Mouse (Mus musculus) forebrain, embryonic 12.5 days (tissue): ENCODE results near the gene Eif2ak2. TPM values are rescaled to one million over a fixed set of nuclear protein-coding genes. Genes with fewer than 3 reads are reported as not detected.

Source experiments
- ATAC-seq: fragments of 200-750 bp; cut with Nextera tagmentation; 2 replicates; pipeline ENCODE4 v1.8.0; 2017; ENCODE audit warnings: moderate TSS enrichment; ENCODE audit not compliant: low FRiP score
- H3K27ac ChIP-seq: fragments of 300-500 bp; sonication (generic); 2 replicates; pipeline ENCODE4 v1.5.1; 2016; ENCODE audit warnings: mild to moderate bottlenecking
- H3K27me3 ChIP-seq: fragments of 300-500 bp; sonication (generic); 2 replicates; pipeline ENCODE4 v1.6.1; 2016; ENCODE audit warnings: mild to moderate bottlenecking
- H3K36me3 ChIP-seq: fragments of 300-500 bp; sonication (generic); replicated peaks from 2 replicates; pipeline ENCODE4 v1.6.1; 2016; ENCODE audit warnings: mild to moderate bottlenecking
- H3K4me1 ChIP-seq: fragments of 300-500 bp; sonication (generic); 2 replicates; pipeline ENCODE4 v1.6.1; 2016
- H3K4me2 ChIP-seq: fragments of 300-500 bp; sonication (generic); 2 replicates; pipeline ENCODE4 v1.6.1; 2016; ENCODE audit warnings: mild to moderate bottlenecking, moderate library complexity
- H3K4me3 ChIP-seq: fragments of 300-500 bp; sonication (generic); replicated peaks from 2 replicates; pipeline ENCODE4 v1.5.1; 2016; ENCODE audit warnings: mild to moderate bottlenecking
- H3K9ac ChIP-seq: fragments of 300-500 bp; sonication (generic); 2 replicates; pipeline ENCODE4 v1.6.1; 2016; ENCODE audit warnings: mild to moderate bottlenecking
- H3K9me3 ChIP-seq: fragments of 300-500 bp; sonication (generic); 2 replicates; pipeline ENCODE4 v1.6.1; 2016
- WGBS: fragments of 180-500 bp; shearing (Covaris S2); methylation state at CpG from one replicate; pipeline ENCODE4 v1.1.7; 2016; 5-methylcytosine and 5-hydroxymethylcytosine counted together
- polyA plus RNA-seq: library from polyadenylated mRNA; unstranded; fragments of >200 nt; fragmentation: Nextera tagmentation; extraction: Ambion mirVana; gene quantifications from 2 replicates; pipeline ENCODE4 v1.2.1, GENCODE M21; 2016

The Eif2ak2 gene
- polyA plus RNA-seq, 1 experiment from 2014 or later, result 7.4 TPM

GRCm38 (mm10) chr17:78891020-78891419, 8.6 kb upstream of the Eif2ak2 start:
- WGBS, result 86% methylated on average over 9 of the region's 9 CpGs

DNA sequence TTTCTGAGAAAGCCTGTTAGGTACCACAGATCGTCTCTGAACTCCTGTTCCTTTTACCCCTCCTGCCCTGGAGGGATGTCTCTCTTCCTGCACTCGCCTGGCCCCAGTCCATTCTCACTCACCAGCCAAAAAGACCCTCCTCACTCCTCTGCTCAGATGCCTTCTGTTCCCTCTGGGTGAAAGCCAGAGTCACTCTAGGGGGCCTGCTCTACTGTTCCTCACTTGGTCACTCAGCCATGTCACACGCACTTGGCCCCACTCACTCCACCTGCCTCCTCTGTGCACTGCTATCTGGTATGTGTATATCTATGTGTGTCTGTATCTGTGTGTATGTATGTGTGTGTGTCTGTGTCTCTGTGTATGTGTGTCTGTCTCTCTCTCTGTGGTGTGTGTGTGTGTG, 6.8 kb upstream of the Eif2ak2 start:
- ATAC-seq, result no peak
- Histone ChIP-seq H3K36me3 (no peaks in the 10 kb centered on the region), H3K4me1 (no peaks in the 10 kb centered on the region), H3K27ac (no peak overlapping the region), H3K9ac (no peak overlapping the region), H3K4me2 (no peak overlapping the region), H3K4me3 (no peak overlapping the region), H3K9me3 (no peaks in the 10 kb centered on the region), H3K27me3 (no peaks in the 10 kb centered on the region)
- 52% methylated on average over 3 of the region's 3 CpGs for WGBS

More at GRCm38 (mm10) chr17:78891020-78891419, 8.6 kb upstream of the Eif2ak2 start:
- Histone ChIP-seq H3K27me3 (no peaks in the 10 kb centered on the region), H3K9me3 (no peaks in the 10 kb centered on the region), H3K4me3 (no peak overlapping the region), H3K4me1 (no peaks in the 10 kb centered on the region), H3K27ac (no peak overlapping the region), H3K4me2 (no peak overlapping the region), H3K36me3 (no peaks in the 10 kb centered on the region), H3K9ac (no peak overlapping the region)
- no peak for ATAC-seq

GRCm38 (mm10) chr17:78888554-78888953, 6.2 kb upstream of the Eif2ak2 start:
- no peaks in the 10 kb centered on the region for H3K4me1 ChIP-seq
- no peak overlapping the region for H3K9ac ChIP-seq
- no peaks in the 10 kb centered on the region for H3K36me3 ChIP-seq
- no peak overlapping the region for H3K27ac ChIP-seq
- no peak overlapping the region for H3K4me2 ChIP-seq
- no peak overlapping the region for H3K4me3 ChIP-seq
- H3K27me3 ChIP-seq, result no peaks in the 10 kb centered on the region
- WGBS, result 80% methylated on average over 4 of the region's 4 CpGs
- no peaks in the 10 kb centered on the region for H3K9me3 ChIP-seq
- no peak for ATAC-seq

DNA sequence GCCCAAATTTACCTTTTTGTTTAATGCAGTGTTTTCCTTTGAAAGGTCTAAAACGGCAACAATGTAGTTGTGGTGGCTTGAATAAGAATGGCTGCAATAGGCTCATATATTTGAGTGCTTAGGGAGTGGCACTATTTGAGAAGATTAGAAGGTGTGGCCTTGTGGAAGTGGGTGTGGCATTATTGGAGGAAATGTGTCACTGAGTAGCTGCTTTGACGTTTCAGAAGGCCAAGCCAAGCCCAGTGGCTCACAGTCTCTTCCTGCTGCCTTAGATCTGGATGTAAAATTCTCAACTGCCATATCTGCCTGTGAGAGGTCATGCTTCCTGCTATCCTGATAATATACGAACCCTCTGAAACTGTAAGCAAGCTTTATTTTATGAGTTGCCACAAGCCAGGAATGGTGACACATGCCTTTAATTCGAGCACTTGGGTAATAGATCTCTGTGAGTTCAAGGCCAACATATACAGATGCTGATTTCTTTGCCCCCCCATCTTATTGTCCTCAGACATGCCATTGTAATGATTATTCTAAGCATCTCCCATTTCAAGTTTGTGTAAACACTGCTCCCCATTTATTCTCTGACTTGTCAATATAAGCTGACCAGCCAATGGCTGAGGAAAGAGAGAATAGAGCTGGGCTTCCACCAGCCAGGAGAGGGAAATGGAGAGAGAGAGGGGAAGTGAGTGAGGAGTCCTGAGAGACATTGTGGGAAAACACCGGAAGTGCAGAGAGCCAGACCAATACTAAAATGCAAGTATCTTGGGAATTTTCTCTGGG, 3.1 kb upstream of the Eif2ak2 start:
- H3K36me3 ChIP-seq, result no peaks in the 10 kb centered on the region
- H3K27me3 ChIP-seq, result no peaks in the 10 kb centered on the region
- H3K27ac ChIP-seq, result no peak overlapping the region
- no peak overlapping the region for H3K9ac ChIP-seq
- ATAC-seq, result no peak
- no peaks in the 10 kb centered on the region for H3K9me3 ChIP-seq
- peaks cover 16% of the 10 kb centered on the region for H3K4me1 ChIP-seq
- H3K4me3 ChIP-seq, result no peak overlapping the region
- 86% methylated on average over 5 of the region's 5 CpGs for whole genome bisulfite sequencing
- no peak overlapping the region for H3K4me2 ChIP-seq

GRCm38 (mm10) chr17:78883291-78883690, 918 bp upstream of the Eif2ak2 start:
- H3K4me1 ChIP-seq, result peaks cover 16% of the 10 kb centered on the region
- H3K9ac ChIP-seq, result no peak overlapping the region
- ATAC-seq, result no peak
- H3K4me2 ChIP-seq, result no peak overlapping the region
- H3K27ac ChIP-seq, result no peak overlapping the region
- no peaks in the 10 kb centered on the region for H3K27me3 ChIP-seq
- no peak overlapping the region for H3K4me3 ChIP-seq
- H3K36me3 ChIP-seq, result no peaks in the 10 kb centered on the region
- WGBS, result 93% methylated on average over 4 of the region's 4 CpGs
- no peaks in the 10 kb centered on the region for H3K9me3 ChIP-seq

DNA sequence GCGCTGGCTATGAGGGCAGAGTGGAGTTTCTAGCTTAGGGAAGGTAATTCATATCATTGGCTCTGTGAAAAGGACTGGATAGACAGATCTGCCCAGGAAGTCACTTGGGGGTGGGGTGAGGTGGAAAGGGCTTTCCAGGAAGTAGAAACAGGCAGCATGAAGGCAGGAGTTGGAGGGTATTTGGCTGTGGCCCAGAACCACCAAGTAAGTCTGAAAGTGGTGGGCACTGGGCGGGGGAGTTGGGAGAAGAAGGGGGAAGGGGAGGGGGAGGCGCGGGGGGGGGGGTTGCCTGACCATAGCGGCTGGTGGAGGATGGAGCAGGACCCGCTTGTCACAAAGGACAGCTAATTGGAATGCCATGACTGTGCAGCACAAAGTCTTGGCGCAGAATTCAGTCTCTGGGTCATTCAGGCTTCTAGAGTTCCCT, 482 bp downstream of the Eif2ak2 start:
- peak overlapping the region; percentile 47 for H3K9ac ChIP-seq
- H3K4me1 ChIP-seq, result peaks cover 16% of the 10 kb centered on the region
- peak; percentile 73 for ATAC-seq
- no peaks in the 10 kb centered on the region for H3K27me3 ChIP-seq
- H3K9me3 ChIP-seq, result no peaks in the 10 kb centered on the region
- peak overlapping the region; percentile 64 for H3K4me2 ChIP-seq
- peak overlapping the region; percentile 45 for H3K4me3 ChIP-seq
- 12% methylated on average over 6 of the region's 7 CpGs for WGBS
- H3K27ac ChIP-seq, result 0 out of 2 replicates have a peak overlapping the region, but pooled peaks have one; percentile 0
- peaks cover 3% of the 10 kb centered on the region; the same call in 1 of the 2 replicates for H3K36me3 ChIP-seq

GRCm38 (mm10) chr17:78873886-78874285, 8.5 kb downstream of the Eif2ak2 start:
- Histone ChIP-seq H3K9ac (no peak overlapping the region), H3K4me1 (no peaks in the 10 kb centered on the region), H3K4me2 (no peak overlapping the region), H3K4me3 (no peak overlapping the region), H3K27ac (no peak overlapping the region), H3K9me3 (no peaks in the 10 kb centered on the region), H3K36me3 (peaks cover 6% of the 10 kb centered on the region; the same call in 1 of the 2 replicates), H3K27me3 (no peaks in the 10 kb centered on the region)
- no peak for ATAC-seq
- 90% methylated on average over 6 of the region's 6 CpGs for WGBS

DNA sequence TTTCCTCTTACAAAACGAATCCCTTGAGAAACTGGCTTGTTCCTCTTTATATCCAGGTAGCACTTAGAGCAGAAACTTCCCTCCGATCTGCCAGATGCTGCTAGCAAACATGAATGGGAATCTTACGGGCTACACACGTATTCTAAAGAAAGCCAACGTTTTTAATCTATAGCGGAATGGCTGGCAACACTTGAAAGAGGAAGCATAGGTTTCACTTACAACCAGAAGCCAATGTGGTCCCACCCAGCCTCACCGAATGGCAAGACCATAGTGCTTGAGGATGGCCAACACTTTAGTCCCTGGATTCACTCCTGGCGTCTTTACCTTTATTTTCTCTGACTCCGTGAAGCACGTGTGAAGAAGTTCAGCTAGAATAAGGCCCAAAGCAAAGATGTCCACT, 26.1 kb downstream of the Eif2ak2 start:
- no peak for ATAC-seq
- H3K9ac ChIP-seq, result no peak overlapping the region
- 90% methylated on average over 10 of the region's 10 CpGs for WGBS
- H3K9me3 ChIP-seq, result no peaks in the 10 kb centered on the region
- no peak overlapping the region for H3K4me3 ChIP-seq
- peaks cover 11% of the 10 kb centered on the region for H3K36me3 ChIP-seq
- H3K4me1 ChIP-seq, result no peaks in the 10 kb centered on the region
- H3K4me2 ChIP-seq, result no peak overlapping the region
- no peak overlapping the region for H3K27ac ChIP-seq
- H3K27me3 ChIP-seq, result no peaks in the 10 kb centered on the region

DNA sequence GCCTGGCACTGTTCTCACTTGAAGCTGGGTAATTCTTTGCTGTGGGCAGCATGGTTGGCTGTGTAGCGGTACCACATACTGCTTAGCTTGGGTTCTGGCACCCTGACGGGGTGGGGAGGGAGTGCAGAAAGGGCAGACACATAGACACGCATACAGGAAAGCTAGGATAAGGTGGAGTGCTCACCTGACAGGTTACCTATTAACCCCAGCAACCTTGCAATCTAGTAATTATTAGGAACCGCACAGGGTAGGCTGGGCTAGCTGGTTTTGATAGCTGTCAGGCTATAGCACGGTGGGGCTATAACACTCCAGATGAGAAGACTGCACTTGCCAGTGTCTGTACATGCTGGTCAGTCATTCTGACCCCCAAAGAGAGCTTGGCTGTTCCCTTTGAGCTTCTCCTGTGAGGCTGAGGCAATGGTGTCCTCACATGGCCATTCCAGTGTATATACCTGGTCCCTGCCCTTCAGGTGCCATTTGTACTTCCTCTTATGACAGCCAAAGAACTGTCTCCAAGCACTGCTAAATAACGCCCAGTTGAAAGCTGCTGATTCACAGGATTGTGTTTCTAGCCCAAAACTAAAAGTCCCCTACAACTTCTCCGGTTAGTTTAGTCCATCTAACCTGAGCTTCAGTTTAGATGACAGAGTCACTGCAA, 40.0 kb downstream of the Eif2ak2 start:
- Histone ChIP-seq H3K36me3 (peaks cover 77% of the 10 kb centered on the region), H3K4me2 (no peak overlapping the region), H3K9ac (no peak overlapping the region), H3K27ac (no peak overlapping the region), H3K4me3 (no peak overlapping the region), H3K27me3 (no peaks in the 10 kb centered on the region), H3K9me3 (no peaks in the 10 kb centered on the region), H3K4me1 (no peaks in the 10 kb centered on the region)
- no peak for ATAC-seq
- 91% methylated on average over 7 of the region's 7 CpGs for WGBS

DNA sequence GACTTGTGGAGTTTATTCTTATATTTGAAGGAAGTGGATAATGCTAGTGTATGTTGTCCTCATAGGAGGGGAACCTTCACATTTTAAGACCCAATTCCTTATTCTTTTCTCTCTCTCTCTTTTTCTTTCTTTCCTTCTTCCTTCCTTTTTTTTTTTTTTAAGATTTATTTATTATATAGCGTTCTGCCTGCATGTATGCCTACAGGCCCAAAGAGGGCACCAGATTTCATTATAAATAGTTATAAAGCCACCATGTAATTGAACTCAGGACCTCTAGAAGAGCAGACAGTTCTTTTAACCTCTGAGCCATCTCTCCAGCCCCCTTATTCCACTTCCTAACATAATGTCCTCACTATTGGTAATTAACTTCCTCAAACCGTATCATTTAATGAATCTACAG, 46.3 kb downstream of the Eif2ak2 start:
- Histone ChIP-seq H3K9me3 (no peaks in the 10 kb centered on the region), H3K4me2 (peak overlapping the region; percentile 78), H3K36me3 (peaks cover 23% of the 10 kb centered on the region), H3K27me3 (no peaks in the 10 kb centered on the region), H3K9ac (peak overlapping the region; percentile 54), H3K4me1 (peaks cover 9% of the 10 kb centered on the region), H3K4me3 (peak overlapping the region; percentile 83), H3K27ac (peak overlapping the region; percentile 91; the same call in 1 of the 2 replicates)
- WGBS, result 31% methylated on average over 2 of the region's 2 CpGs
- no peak for ATAC-seq

DNA sequence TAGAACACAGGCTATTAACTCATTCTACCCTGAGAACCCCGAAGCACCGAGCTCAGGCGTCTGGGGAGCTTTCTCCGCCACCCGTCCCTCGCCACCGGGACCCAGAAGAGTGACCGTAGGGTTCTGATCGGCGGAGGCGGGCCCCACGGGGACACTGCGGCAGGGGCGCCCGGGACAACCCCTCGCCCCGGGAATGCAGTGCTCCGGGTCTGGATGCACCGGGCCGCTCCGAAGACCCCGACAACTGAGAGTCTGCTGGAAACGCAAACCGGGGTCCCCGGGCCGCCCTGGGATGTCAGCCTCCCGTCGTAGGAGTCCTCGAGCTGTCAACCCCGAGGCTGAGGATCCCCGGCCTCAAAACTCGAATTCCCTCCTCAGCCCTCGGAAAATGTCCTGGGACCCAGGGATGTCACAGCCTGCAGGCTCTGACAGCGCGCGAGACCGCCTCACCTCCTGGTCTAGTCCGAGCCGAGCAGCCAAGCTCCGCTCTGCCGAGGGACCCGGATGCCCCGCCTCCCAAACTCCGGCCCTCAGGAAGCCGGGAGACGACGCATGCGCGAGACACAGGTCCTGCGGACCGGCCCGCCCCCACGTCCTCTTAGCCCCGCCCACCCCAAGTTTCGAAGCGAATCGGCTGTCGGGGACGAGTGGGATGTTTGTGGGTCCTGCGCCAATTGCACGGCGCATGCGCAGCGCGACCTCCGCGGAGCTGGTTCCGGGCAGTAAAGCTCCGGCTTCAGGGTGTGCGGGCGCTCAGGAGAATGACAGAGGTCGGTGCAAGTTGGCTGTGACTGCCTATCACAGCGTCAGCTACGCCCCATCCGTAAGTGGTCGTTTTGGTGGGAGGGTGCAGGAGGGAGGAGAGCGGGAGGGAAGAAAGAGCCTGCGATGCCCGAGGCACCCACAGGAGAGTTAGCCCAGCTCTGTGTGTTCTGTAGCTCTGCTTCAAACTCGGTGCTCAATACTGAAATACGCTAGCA, 47.2 kb downstream of the Eif2ak2 start, which contains the start of the genes Heatr5b and Gpatch11:
Gene Heatr5b (minus strand): TSS at position 509 of the 980 bp plus-strand sequence.
Gene Gpatch11 (plus strand): TSS at position 712 of the 980 bp plus-strand sequence.
- H3K9me3 ChIP-seq, result no peaks in the 10 kb centered on the region
- H3K4me1 ChIP-seq, result peaks cover 9% of the 10 kb centered on the region
- peak within 1 kb of the TSS; percentile 91 for H3K27ac ChIP-seq
- H3K27me3 ChIP-seq, result no peaks in the 10 kb centered on the region
- peak; percentile 99 for ATAC-seq
- peak within 1 kb of the TSS; percentile 87 for H3K9ac ChIP-seq
- H3K4me2 ChIP-seq, result peak within 1 kb of the TSS; percentile 78
- WGBS, result under 1% methylated on average over 81 of the region's 81 CpGs
- peaks cover 24% of the 10 kb centered on the region for H3K36me3 ChIP-seq
- peak within 1 kb of the TSS; percentile 83 for H3K4me3 ChIP-seq

DNA sequence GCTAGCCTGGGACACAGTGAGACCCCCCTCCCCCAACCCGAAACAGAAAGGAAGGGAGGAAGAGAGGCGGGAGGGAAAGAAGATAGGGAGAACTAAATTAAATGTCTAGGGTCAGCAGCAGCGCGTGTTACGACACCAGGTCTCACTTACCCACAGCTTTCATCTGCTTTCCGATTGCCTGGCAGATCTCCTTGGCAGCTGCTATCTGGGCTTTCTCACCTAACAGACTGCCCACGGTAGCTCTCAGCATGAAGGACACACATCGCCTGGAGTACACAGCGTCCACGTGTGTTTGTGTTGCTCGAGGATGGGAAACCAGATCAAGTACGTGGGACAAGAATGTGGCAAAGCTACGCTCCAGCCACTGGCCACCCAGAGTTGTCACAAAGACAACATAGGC, 58.0 kb downstream of the Eif2ak2 start:
- WGBS, result 92% methylated on average over 13 of the region's 13 CpGs
- no peak overlapping the region for H3K4me2 ChIP-seq
- H3K4me1 ChIP-seq, result no peaks in the 10 kb centered on the region
- no peak overlapping the region for H3K9ac ChIP-seq
- no peak for ATAC-seq
- no peaks in the 10 kb centered on the region for H3K27me3 ChIP-seq
- no peak overlapping the region for H3K4me3 ChIP-seq
- H3K9me3 ChIP-seq, result no peaks in the 10 kb centered on the region
- no peak overlapping the region for H3K27ac ChIP-seq
- H3K36me3 ChIP-seq, result peaks cover 54% of the 10 kb centered on the region
